Mouse (Mus musculus) MEL-GATA-1-ER (cell line): Measurements from ENCODE around the gene Pdpn.
"Not testable (repeated sequence)": the region's sequence is repeated elsewhere in the genome, so short reads cannot be mapped to it uniquely, and the experiment has no call there.

Source experiments
- DNase-seq: peaks from one replicate; pipeline ENCODE4 v3.0.0-alpha.2; 2012; ENCODE audit warnings: low read depth; ENCODE audit errors: extremely low read depth

The Pdpn gene

DNA sequence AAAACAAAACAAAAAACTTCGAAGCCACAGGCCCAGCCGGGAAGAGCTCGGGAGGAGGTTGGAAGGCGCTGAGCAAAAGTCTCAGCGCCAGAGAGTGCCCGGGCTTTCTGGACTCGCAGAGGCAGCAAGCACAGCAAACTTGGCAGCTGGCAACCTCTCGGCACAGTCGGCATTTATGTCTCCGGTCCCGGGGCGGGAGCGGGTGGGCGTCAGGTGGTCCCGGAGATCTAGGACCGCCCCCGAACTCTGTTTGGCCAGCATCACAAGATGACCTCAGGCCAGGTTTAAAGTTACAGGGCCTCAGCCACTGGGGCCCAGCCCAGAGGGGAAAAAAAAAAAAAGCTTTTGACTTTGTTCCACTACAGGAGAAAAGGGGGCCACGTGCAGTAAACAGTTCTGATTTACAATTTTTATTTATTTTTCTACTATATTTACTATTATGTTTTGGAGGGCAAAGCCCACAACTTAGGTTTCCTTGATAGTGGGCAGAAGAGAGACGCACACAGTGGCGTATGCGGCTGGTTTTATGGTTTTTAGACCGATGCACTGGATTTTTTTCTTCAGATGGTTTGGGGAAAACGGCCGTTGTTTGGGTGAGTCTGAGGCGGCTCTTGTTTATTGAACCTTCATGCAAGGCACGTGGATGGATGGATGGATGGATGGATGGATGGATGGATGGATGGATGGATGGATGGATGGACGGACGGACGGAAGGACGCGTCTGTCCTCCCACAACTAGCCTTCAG is at the start of gene Pdpn:
Gene Pdpn, minus strand, starts transcription at position 240 of the 746 bp plus-strand sequence.
- no peak for DNase-seq

DNA sequence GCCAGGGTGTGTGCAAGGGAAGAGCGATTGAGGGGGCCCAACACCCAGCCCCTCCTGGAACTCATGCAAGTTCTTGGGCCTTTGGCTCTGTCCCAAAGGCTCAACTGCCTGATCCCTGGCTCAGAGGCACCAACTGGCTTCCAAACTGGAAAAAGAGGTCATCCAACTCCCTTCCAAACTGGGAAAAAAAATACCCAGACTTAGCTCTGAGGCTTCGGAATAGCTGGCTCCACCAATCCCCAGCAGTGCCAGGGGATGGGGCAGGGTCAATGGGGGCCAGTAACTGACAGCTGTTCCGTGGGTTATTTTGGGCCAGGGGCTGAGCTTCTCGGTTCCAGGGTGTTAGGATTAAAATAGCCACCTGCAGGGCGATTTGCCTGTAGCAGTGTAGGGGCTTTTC is 49.3 kb upstream of the Pdpn start:
- DNase-seq, result no peak

GRCm38 (mm10) chr4:143345491-143345890 is 46.1 kb upstream of the Pdpn start:
- not testable (repeated sequence) for DNase-seq

DNA sequence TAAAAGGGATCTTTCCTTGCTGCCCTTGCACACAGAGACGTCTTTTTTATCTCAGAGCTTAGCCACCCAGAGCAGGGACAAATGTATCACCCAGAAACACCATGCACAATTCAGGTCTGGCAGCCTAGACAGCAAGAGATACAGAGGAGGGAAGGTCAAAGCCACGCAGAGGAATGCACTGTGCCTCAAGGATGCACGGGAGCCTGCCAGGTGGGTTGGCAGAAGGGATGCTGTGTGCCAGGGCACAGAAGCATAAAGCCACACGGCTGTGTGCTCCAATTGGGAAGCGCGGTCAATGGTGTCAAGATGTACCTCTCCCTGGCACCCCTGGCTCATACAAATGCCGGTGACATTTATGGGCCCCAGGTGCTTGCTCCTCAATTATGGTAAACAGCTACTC is 42.1 kb upstream of the Pdpn start:
- DNase-seq, result no peak

GRCm38 (mm10) chr4:143339808-143340207 is 40.4 kb upstream of the Pdpn start:
- DNase-seq, result no peak

DNA sequence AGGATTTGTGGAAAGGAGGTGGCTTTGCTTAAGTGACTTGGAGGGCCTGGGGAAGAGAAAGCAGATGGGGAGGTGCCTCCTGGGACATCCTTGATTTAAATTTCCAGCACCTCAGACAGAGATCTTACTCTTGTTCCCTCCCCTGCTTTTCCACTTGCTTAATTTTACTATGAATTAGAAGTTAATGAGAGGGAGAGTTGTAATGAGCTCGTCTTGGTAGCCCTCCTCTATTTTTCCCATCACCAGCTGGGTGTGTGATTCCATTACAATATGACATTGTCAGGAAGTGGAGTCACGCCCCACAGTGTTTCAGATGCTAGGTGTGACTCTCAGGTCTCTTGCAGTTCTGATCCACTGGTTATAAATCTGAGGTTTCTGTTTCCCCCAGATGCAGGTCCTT is 36.7 kb upstream of the Pdpn start:
- no peak for DNase-seq

DNA sequence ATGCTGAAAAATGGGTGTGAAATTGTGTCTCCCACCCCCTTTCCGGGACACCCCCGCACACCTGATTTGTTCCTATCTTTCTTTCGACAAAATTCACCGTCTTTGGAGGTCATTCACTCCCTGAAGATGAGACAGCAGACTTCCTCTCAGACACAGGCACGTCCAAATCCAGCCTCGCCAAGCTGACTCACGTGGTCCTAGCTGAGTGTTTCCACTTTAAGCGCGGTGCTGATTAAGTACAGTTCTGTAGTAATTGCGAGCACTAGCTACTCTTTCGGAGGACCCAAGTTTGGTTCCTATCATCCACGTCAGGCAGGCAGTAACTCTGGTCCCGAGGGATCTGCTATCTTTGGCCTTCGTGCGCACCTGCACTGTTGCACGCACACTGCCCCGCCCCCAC is 35.6 kb upstream of the Pdpn start:
- no peak for DNase-seq

DNA sequence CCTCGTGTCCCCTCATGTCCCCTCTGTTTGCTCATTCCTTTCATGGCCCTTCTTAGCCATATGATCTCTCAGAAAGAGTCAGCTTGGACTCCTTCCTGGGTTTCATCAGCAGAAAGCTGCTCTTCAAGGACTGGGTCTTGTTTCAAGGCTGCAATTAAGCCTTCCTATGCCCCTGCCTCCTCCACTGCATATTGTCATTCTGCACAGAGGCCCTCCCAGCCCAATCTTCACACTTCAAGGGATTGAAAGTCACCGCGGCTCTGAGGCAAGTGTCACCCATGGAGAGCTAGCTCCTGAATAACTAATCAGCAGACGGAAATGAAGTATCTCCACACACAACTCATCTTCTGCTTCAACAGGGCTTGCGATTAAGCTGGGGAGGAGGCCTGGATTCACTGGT is 34.8 kb upstream of the Pdpn start:
- no peak for DNase-seq

- no peak for DNase-seq
Measured at GRCm38 (mm10) chr4:143331787-143332186, 32.4 kb upstream of the Pdpn start.

DNA sequence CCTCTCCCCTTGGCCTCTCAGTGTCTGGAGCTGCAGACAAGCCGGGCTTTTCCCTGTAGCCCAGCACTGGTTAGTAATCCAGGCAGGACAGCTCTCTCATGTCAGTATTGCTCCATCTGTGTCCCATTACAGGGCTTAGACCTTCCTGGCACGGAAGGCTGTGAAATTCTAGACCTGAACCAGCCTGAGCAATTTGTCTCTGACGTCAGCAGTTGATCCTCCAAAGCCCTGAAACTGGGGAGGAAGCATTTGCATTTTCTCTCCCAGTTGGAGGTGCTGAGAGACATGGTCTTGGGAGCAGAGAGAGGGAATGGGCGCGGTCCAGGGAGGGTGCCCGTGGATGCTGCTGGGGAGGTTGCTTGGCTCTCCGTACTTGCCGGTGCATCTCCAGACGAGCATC is 31.2 kb upstream of the Pdpn start:
- DNase-seq, result no peak

GRCm38 (mm10) chr4:143325625-143325941 is 26.2 kb upstream of the Pdpn start:
- DNase-seq, result no peak

DNA sequence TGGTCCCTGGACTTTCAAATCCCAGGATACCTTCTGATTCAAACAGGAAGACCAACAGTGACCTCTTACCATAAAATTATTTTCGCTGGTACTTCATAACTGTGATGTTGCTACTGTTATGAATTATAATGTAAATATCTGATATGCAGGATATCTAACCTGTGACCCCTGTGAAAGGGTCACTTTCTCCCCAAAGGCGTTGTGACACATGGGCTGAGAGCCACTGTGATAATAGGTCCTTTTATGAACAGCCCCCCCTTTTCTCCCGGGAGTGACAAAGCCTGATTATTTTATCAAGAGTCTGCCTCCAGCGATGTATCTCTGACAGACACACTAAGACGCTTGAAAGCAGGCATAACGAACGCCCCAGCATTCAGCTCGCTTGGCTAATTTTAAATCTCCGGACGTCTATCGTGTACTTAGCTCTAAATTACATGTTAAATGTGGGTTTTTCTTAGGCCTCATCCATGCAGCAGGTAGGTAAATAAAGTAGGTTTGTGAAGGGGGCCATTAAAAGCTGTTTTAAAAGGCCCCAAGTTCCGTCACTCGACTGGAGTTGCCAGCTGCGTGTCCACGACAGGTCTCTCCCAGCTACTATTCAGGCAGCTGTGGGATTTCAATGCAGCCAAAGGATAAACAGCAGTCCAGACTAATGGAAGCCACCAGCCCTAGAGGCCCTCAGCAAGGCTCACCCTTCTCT is 25.7 kb upstream of the Pdpn start:
- no peak for DNase-seq

DNA sequence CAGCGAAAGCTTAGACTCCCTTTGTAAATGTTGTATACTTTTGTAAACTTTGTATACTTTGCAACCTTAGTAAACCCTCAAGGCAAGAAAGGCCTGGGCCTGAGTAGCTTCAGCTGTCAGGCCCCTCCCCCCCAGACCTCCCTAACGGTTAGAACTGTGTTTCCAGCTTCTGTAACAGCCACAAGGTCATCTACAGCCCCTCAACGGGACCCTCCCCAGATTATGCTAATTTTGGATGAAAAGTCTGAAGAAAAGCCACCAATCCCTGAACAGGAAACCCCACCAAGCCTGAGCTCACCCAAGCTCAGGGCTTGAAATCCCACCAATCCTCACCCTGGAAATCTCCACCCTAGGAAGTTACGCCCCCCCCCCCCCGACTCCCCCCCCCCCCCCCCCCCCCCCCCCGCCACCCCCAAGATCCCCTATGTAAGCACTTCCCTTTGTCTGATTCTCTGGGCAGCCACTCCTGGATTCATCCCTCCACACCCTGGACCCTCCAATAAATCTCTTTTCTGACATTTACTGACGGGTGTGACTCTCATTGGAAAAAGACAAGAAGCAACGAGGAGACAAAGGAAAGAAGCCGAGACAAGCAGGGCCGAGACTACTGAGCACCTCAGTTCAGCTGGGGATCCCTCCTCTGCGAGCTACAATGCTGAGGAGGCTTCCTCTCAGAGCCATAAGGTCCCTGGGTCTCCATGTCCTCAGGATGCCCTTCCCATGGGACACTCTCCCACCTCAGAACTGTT is 25.0 kb upstream of the Pdpn start:
- DNase-seq, result no peak

DNA sequence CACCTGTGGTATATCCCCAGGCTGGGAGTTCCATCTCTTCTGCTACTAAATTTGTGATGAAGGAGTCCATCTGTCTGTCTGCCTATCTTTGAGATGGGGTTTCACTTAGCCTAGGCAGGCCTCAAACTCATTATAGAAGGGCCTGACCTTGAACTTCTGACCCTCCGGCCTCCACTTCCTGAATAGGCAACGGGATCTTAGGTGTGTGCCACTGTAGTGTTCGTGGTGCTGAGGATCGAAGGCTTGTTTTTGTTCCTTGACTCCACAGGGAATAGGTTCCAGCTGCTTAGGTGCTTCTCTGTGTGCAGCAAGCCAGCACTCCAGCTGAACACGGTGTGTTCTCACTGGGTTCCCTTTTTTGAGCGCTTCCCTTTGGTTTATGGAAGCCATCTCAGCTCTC is 13.9 kb upstream of the Pdpn start:
- DNase-seq, result no peak

- DNase-seq, result no peak
Measured at GRCm38 (mm10) chr4:143311341-143311740, 12.0 kb upstream of the Pdpn start.

DNA sequence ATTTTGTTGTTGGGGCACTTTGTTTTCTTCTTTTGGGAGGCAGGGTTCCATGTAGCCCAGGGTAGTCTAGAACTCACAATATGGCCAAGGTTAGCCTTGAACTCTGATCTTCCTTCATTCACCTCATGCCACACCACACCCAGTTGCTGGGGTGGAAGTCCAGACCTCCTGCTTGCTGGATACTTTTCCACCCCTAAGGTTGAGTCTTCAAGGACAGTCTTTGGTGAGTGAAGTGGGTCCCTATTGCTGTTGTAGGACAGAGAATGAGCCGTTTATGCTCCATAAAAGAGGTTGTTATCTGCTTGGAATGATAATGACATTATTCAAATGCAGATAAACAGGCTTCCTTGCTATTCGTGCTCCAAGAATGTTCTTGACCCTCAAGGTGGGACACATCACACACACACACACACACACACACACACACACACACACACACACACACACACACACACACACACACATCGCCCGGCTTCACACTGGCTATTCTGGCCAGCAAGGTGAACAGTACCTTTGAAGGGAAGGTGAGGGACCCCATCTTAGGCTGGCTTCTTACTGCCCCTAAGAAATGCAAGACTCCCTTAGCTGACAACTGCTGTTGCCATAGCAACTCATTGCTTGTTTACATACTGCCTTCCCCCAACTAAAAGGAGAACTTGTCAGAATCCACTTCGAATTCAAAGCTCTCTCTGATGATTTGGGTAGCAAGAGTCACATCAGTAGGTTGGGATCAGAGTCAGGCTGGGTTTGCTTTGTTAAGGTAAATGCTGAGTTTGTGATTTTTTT is 6.8 kb upstream of the Pdpn start:
- no peak for DNase-seq

- no peak for DNase-seq
Measured at GRCm38 (mm10) chr4:143305031-143305430, 5.7 kb upstream of the Pdpn start.

DNA sequence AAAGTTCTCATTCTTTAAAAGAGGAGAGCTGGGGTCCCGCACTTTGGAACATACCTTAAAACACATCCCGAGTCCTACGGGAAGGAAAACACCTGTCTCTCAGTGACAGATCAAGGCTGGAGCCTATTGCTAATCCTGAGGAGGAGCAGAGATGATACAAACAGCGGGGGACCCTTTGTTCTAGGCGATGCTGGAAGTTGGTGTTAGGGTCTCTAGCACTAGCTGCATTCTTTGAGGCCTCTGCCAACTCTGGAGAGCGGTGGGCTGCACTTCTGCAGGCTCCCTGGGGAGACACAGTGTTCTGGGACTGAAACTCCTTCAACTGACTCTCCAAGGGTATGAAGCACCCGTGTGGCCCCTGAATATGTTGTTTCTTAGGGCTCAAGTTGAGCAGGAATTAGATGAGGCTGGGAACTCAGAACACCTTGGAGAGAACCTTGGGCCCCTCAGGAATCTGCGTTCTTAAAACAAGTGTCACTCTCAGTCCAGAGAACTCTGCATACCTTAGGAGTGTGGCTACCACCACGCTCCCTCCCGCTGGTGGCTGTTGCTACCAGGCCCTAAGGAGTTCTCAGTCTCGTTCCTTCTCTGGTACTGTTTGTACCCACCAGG is 3.0 kb upstream of the Pdpn start:
- no peak for DNase-seq

DNA sequence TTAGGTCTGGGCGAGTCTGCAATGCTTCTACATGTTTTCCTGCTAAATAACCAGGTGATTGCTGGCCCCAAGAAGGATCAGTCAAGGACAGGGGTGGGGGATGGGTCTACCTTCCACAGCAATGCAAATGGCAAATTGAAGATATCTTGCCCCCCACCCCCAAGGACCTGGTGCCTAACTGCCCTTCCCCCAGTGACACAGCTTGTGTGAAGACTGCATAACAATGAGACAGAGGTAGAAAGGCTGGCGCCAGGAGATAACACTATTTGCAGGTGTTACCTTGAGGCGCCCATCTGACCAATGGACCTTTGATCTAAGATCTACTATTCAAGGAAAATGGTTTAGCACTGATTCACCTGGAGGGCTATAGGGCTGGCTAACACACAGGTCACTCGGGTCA is 2.5 kb upstream of the Pdpn start:
- no peak for DNase-seq

DNA sequence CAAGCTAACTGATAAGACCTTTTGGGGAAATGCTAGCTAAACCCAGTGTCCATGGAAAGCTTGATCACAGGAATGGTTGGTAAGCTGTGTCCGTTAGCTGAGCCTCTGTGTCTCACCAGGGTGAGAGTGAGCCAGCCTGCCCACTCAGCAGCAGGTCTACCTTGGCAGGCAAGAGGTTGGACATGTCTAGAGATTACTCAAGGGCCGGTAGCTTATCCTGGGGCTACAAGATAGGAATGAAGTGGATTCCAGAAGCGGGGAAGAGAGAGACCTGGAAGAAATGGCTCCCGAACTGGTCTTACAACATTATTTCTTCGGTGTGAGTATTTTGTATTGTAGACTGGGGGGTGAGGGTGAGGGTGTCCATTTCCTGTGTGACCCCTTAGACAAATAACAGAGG is 1.7 kb upstream of the Pdpn start:
- DNase-seq, result no peak

DNA sequence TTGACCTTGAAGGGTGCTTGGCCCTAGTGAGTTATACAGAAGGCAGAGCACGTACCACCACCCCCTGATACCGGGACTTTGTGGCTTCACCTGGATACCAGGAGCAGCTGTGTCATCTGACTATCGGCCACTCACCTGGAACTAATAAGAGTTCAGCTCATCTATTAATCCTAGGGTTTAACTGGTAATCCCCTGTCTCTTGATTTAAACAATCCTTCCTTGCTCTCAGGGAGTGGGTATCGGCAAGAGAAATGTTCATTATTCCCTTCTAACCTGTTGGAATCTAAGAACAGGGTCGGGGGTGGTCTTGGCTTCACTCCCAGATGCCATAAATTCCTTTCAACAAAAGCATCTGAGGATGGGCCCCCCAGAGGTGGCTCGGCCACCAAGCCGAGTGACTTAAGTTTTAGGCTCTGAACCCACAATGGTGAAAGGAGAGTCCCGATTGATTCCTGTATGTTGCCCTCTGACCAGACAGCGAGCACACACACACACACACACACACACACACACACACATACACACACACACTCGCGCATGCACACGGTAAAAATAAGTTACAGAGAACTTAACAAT is 837 bp upstream of the Pdpn start:
- DNase-seq, result no peak
